Mouse (Mus musculus) heart, adult 18-20 months (tissue): ENCODE data around the gene Tuba3a. TPM values are rescaled to one million over a fixed set of nuclear protein-coding genes. Genes with fewer than 3 reads are reported as not detected.
"Not testable (repeated sequence)": the region's sequence is repeated elsewhere in the genome, so short reads cannot be mapped to it uniquely, and the experiment has no call there.

Experiments used
- DNase-seq, 2 experiments: peaks; one replicate each; pipeline ENCODE4 v3.0.0; 2021 to 2022; ENCODE audit warnings: mixed read lengths in 1 of 2
- total RNA-seq, 2 experiments: library from RNA; stranded (reverse); gene quantifications; 2 replicates each; pipeline ENCODE4 v1.2.3; 2021

Gene Tuba3a
- total RNA-seq, 2 experiments from 2014 or later: not detected

- no peak for DNase-seq
These were observed 21.2 kb upstream of the Tuba3a start for GRCm38 (mm10) chr6:125307091-125307490.

- DNase-seq: no peak
These were observed 19.6 kb upstream of the Tuba3a start for GRCm38 (mm10) chr6:125305465-125305864.

DNA sequence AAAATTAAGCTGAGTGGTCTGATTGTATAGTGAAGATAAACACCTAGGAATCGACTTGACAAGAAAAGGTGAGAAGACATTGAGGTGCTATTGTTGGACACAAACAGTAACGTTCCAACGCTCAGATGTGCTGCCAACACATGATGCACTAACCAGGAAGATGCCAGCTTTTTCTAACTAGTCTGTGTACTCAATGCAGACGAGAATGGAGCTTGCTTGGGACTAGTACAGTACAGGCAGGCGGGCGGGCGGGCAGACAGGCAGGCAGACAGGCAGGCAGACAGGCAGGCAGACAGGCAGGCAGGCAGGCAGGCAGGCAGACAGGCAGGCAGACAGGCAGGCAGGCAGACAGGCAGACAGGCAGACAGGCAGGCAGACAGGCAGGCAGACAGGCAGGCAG lies 18.6 kb upstream of the Tuba3a start:
- DNase-seq: not testable (repeated sequence)

- no peak for DNase-seq
These were observed 17.4 kb upstream of the Tuba3a start for GRCm38 (mm10) chr6:125303242-125303641.

GRCm38 (mm10) chr6:125302231-125302982 lies 16.6 kb upstream of the Tuba3a start:
- DNase-seq: peak in 1 of 2 experiments; percentile 35

GRCm38 (mm10) chr6:125300982-125301381 lies 15.1 kb upstream of the Tuba3a start:
- no peak for DNase-seq

- no peak for DNase-seq
These were observed 11.4 kb upstream of the Tuba3a start for GRCm38 (mm10) chr6:125297149-125297820.

- DNase-seq: no peak
These were observed 8.2 kb upstream of the Tuba3a start for GRCm38 (mm10) chr6:125294049-125294448.

DNA sequence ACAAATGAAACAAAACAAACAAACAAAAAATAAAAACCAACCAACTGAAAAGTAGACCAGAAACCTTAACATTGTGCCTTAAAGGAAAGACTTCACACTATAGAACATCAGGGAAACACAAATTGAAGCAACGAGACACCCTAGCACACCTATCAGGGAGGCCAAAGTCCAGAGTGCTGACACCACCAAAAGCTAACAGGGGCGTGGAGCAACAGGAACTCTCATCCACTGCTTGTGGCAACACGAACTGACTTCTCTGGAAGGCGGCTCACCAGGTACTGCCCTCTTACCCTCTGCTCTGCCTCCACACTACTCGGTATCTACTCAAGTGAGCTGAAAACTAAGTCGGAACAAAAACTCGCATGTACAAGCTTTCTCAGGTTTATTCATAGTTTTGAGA lies 6.4 kb upstream of the Tuba3a start:
- DNase-seq: no peak

DNA sequence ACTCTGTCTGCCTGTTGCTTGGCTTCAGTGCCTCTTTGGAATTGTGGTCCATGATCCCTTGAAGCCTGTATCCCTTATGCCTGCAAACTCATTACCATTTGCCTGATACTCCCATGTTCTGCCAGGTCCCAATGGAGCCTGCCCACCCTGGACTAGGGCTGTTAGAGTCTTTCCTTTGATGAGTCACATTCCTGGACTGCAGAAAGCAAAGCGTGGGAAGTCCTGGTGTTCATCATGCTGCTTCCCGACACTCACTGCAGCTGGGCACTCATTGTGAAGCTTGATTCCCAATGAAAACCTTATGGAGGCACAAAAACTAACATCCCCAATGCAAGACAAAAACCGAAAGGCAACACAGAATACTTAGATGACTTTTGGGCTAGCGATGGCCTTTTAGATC lies 5.5 kb upstream of the Tuba3a start:
- no peak for DNase-seq

DNA sequence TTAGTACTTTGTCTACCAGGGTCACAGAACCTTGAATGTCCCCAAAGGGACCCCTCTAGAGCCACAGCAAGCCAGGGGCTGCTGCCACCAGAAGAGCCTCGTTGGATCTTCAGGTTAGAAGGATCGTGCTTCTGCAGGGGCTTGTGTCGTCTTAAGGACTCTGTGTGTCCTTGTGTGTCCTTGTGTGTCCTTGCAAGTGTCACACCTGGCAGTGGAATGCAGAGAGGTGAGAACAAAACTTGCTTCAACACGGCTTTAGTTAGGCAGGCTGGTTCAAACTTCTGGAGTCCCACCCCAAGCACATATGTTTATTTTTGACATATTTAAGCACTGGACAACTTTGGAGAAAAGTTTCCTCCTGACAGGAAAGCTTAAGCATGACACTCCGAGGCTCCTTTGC lies 2.9 kb upstream of the Tuba3a start:
- DNase-seq: no peak

DNA sequence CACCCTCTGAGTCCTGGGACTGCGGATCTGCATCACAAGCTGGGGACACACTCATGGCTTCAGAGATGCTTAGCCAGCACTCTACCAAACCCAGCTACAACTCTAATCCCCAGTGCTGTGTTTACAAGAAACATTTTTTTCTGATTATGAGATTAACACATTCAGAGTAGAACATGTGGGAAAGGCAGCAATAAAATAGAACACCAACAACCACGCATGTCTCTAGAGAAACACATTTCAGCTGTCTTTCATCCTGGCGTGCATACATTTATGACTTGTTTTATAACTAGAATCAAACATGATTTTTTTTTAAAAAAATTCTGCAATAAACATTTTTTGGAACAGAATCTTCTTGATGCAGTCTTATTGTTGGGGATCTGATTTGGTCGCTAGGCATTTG lies 1.1 kb upstream of the Tuba3a start:
- DNase-seq: no peak

- no peak for DNase-seq
These were observed 1.1 kb downstream of the Tuba3a start for GRCm38 (mm10) chr6:125284751-125285150.

DNA sequence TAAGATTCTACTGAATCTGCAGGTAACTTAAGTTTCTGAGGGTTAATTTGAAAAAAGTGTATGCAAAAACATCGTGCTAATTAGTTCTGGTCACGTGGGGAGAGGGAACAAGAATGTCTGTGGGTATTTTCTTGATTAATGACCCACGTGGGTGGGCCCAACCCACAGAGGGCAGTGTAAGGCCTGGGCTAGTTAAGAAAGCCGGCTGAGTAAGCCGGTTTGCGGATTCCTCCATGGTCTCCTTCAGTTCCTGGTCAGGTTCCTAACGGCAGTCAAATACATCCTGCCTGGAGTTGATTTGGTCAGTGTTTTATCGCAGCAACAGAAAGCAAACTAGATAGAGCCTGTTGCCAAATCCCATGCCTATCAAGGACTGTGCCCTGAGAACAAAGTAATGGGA lies 1.6 kb downstream of the Tuba3a start:
- no peak for DNase-seq

- DNase-seq: not testable (repeated sequence)
These were observed 3.1 kb downstream of the Tuba3a start for GRCm38 (mm10) chr6:125282721-125283120.

DNA sequence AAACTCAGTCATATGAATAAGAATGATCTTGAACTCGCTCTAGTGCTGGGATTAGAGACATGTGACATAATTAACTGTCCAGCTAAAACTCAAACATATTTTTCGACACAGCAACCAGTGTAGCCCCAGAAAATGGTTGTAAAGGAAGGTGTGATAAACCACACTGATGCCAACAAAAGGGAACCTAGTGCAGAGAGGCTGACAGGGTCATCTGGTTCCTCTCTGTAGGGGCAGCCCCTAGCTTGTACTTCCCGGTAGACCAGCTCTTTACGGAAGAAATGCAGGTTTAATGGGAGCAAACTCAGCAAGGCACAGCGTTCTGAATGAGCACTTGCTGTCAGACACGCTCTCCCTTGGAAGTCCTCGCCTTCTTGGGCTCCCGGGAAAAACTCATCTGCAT lies 6.1 kb downstream of the Tuba3a start:
- DNase-seq: no peak

DNA sequence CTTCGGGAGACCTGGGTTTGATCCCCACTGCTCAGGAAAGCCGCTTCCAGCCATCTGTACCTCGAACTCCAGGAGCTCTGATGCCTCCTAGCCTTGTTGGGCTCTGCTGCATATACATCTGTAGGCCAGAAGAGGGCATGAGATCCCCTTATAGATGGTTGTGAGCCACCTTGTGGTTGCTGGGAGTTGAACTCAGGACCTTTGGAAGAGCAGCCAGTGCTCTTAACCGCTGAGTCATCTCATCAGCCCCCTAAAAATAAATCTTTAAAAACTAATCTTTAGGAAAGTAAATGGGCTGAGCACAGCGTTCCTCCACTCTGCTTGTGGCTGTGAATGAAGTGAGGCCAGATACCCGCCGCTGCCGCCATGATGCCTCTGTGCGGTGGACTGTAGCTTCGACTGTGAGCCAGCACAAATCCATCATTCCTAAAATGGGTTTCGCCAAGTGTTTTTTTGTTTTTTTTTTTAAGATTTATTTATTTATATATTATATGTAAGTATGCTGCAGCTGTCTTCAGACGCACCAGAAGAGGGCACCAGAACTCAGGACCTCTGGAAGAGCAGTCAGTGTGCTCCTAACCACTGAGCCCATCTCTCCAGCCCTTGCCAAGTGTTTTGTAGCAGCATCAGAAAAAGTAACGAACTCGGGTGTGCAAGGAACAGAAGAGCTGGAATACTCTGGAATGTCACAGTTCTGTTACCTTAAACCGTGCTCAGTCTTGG lies 10.8 kb downstream of the Tuba3a start:
- peak; percentile 37 to 47 for DNase-seq

- no peak for DNase-seq
These were observed 13.5 kb downstream of the Tuba3a start for GRCm38 (mm10) chr6:125272228-125272785.

GRCm38 (mm10) chr6:125271455-125272227 lies 14.2 kb downstream of the Tuba3a start:
- DNase-seq: peak; percentile 96 to 97

DNA sequence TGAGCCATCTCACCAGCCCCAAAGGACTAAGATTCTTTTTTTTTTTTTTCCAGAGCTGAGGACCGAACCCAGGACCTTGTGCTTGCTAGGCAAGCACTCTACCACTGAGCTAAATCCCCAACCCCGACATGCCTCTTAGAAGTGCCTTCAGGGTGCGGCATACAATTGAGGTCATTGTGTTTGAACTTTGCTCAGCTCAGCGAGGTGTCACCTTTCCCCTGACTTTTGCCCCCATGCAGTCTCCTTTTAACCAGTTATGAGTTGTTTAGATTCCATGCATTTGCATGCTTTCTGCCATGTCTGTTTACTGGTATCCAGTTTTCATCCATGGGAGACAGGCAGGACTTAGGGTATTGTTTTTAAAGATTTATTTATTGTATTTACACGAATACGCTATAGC lies 17.0 kb downstream of the Tuba3a start:
- no peak for DNase-seq

GRCm38 (mm10) chr6:125267469-125267868 lies 18.4 kb downstream of the Tuba3a start:
- no peak for DNase-seq

- not testable (repeated sequence) for DNase-seq
These were observed 19.2 kb downstream of the Tuba3a start for GRCm38 (mm10) chr6:125266600-125266999.
